Mouse (Mus musculus) frontal cortex, postnatal 10 days (tissue): Measurements from ENCODE around the gene Sgms1.
"Not testable (repeated sequence)": the region's sequence is repeated elsewhere in the genome, so short reads cannot be mapped to it uniquely, and the experiment has no call there.

Source experiments
- DNase-seq, 2 experiments: peaks; one replicate each; pipeline ENCODE4 v3.0.0; 2022; ENCODE audit warnings: low spot score in 2 of 2, mixed read lengths in 1 of 2

Sgms1 gene

GRCm38 (mm10) chr19:32326156-32326555, 63.4 kb downstream of the Sgms1 start:
- no peak for DNase-seq

- DNase-seq = no peak
Observed at GRCm38 (mm10) chr19:32325100-32325768, 64.3 kb downstream of the Sgms1 start.

GRCm38 (mm10) chr19:32324550-32324949, 65.0 kb downstream of the Sgms1 start:
- DNase-seq = no peak

- DNase-seq = no peak
Observed at GRCm38 (mm10) chr19:32323070-32323469, 66.4 kb downstream of the Sgms1 start.

- peak in 1 of 2 experiments; percentile 28 for DNase-seq
Observed at GRCm38 (mm10) chr19:32322429-32323035, 67.0 kb downstream of the Sgms1 start.

GRCm38 (mm10) chr19:32320366-32320666, 69.2 kb downstream of the Sgms1 start:
- DNase-seq = no peak

- DNase-seq = no peak
Observed at GRCm38 (mm10) chr19:32319531-32320365, 69.8 kb downstream of the Sgms1 start.

GRCm38 (mm10) chr19:32319057-32319456, 70.5 kb downstream of the Sgms1 start:
- no peak for DNase-seq

GRCm38 (mm10) chr19:32317347-32317746, 72.2 kb downstream of the Sgms1 start:
- DNase-seq = not testable (repeated sequence)

GRCm38 (mm10) chr19:32313304-32313703, 76.2 kb downstream of the Sgms1 start:
- DNase-seq = no peak

GRCm38 (mm10) chr19:32311762-32312161, 77.8 kb downstream of the Sgms1 start:
- DNase-seq = no peak

GRCm38 (mm10) chr19:32311063-32311462, 78.5 kb downstream of the Sgms1 start:
- DNase-seq = no peak

GRCm38 (mm10) chr19:32310483-32310882, 79.0 kb downstream of the Sgms1 start:
- no peak for DNase-seq

GRCm38 (mm10) chr19:32309346-32309745, 80.2 kb downstream of the Sgms1 start:
- no peak for DNase-seq

GRCm38 (mm10) chr19:32308311-32308710, 81.2 kb downstream of the Sgms1 start:
- no peak for DNase-seq

GRCm38 (mm10) chr19:32304898-32305297, 84.6 kb downstream of the Sgms1 start:
- no peak for DNase-seq

GRCm38 (mm10) chr19:32304008-32304873, 85.3 kb downstream of the Sgms1 start:
- peak in 1 of 2 experiments; percentile 31 for DNase-seq

GRCm38 (mm10) chr19:32302835-32303381, 86.6 kb downstream of the Sgms1 start:
- no peak for DNase-seq

GRCm38 (mm10) chr19:32301568-32301967, 87.9 kb downstream of the Sgms1 start:
- no peak for DNase-seq

GRCm38 (mm10) chr19:32298221-32298620, 91.3 kb downstream of the Sgms1 start:
- DNase-seq = no peak

GRCm38 (mm10) chr19:32296863-32297262, 92.7 kb downstream of the Sgms1 start:
- DNase-seq = no peak

- DNase-seq = no peak
Observed at GRCm38 (mm10) chr19:32295581-32295980, 93.9 kb downstream of the Sgms1 start.
